Mouse (Mus musculus): ENCODE measurements around the gene Tceanc.

Tceanc gene

DNA sequence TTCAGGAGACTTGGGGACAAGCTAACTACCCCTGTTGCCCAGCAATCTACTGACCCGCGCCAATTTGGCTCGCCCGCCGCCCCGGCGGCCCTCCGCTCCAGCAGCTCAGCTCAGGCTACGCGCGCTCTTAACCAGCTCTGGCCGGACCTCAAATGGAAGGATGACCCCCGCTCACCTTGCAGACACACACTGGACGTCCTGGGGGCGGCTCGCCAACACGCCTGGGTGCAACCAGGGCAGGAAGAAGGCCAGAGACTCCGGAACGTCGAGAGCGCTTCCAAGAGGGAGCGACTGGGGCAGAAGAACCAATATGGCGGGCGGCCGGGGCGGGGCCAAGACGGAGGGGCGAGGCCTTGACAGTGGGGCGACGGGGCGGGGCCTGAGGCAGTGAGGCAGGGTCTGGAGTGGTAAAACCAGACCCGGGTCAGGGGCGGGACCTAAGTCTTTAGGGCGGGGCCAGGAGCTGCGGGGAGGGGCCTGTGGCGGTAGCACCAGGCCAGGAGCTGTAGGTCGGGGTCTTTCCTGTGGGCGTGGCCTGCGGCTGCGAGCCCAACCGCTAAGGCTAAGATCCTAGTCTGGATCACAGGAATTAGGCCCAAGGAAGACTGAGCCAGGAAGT is 38.9 kb downstream of the Tceanc start, which contains the start of gene Rab9:
Gene Rab9, minus strand, starts transcription at position 503 of the 619 bp plus-strand sequence.
- DNase-seq = peak; percentile 92

DNA sequence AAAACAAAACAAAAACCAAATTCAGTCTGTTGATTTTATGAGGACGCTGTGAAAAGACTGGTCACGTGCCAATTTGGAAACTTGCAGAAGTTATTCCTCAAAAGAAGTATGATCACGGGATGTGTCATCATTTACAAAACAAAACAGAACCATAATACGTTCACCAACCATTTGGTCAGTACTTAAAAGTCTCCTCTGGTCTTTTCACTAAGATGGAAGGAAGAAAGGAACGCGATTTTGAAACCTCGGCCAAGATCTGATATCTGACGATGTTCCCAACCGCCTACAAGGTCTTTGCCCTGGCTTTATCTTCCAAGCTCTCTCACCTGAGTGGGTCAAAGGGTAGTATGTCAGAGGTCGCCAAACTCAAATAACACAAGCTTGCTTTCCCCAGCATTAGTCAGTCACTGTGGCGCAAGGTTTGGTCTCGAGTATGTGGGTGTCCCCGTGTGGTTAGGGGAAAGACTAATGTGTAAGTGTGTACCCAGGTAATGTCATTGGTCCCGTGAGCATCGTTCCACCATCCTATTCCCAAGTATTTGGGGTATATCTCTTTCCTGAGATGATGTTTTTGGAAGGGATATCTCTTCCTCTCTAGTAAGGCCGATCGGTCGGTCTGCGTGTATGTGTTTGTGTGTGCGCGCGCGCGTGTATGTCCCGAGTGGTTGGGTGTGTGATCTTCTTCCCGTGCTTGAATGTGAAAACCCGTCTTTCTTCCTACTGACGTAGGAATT is 39.6 kb downstream of the Tceanc start:
- DNase-seq = peak; percentile 9

GRCm38 (mm10) chrX:166477393-166477792 is 41.0 kb downstream of the Tceanc start:
- DNase-seq = no peak

DNA sequence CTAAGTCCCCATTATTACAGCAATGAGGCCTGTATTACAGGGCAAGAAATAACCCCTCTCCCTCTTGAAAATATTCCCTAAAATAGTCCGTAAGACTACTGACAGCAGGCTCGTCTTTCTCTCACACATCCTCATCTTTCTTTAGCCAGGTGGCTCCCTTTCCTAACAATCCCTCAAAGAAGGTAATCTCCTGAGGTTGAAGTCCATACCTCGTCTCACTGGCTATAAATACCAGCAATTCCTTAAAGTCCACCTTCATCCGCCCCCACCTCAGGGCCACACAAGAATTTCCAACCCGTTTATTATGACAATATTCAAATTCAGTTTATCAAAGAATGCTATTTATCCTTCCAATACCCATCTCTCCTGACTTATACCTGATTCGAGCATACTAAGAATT is 45.8 kb downstream of the Tceanc start:
- DNase-seq = no peak

GRCm38 (mm10) chrX:166468321-166468720 is 50.0 kb downstream of the Tceanc start:
- no peak for DNase-seq

DNA sequence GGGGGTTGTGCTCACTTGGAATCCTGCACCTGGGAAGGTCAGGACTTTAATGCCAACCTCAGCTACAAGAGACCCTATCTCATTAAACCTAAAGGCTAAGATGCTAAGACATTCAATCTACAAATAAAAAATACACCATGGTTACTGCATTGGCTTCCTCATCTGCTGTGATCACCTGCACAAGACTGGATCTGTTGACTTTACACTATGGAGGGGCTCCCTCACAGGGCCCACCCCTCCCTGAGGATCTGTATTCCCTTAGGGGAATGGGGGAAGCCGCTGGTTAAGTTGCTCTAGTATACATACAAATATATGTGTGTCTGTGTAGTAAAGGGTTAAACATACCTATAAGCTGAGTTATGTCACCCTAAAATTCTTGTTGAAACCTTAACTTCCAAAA is 62.8 kb downstream of the Tceanc start:
- DNase-seq = no peak

DNA sequence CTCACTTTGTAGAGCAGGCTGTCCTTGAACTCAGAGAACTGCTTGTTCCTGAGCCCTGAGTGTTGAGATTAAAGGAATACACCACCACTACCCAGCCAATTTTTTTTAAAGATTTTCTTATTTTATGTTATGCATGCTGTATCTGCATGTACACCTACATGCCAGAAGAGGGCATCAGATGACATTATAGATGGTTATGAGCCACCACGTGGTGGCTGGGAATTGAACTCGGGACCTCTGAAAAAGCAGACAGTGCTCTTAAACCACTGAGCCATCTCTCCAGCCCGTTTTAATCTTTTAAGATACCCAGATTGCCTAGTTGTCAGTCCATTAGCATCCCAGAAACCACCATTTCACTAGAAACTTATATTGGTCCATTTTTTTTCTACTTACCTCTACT is 64.0 kb downstream of the Tceanc start:
- no peak for DNase-seq

- DNase-seq = no peak
These were observed 64.8 kb downstream of the Tceanc start for GRCm38 (mm10) chrX:166453532-166453931.

Data from cerebellum, adult 11-12 months (tissue).